Mouse (Mus musculus): Measurements from ENCODE around the gene Tmem143. TPM values are rescaled to one million over a fixed set of nuclear protein-coding genes. Genes with fewer than 3 reads are reported as not detected.
"Not testable (repeated sequence)": the region's sequence is repeated elsewhere in the genome, so short reads cannot be mapped to it uniquely, and the experiment has no call there.

The Tmem143 gene
- total RNA-seq, 2 experiments from 2014 or later, result 21.8 to 22.3 TPM

- Histone ChIP-seq H3K4me3 (no peak overlapping the region), H3K27ac (no peak overlapping the region)
- no peak for TF ChIP-seq CTCF (IDR thresholded peaks at IDR 0.05)
- no peak for DNase-seq (ENCODE audit: extremely low spot score in 1 of 2, low spot score in 2 of 2)
- intact Hi-C loops (cut with DNase I), result no loop called here
Measured at GRCm38 (mm10) chr7:45928626-45929295, 32.0 kb downstream of the Tmem143 start.

- TF ChIP-seq CTCF (IDR thresholded peaks at IDR 0.05), result peak; percentile 35
- intact Hi-C loops (cut with DNase I), result no loop called here
- H3K27ac ChIP-seq, result no peak overlapping the region
- no peak for DNase-seq (ENCODE audit: extremely low spot score in 1 of 2, low spot score in 2 of 2)
- H3K4me3 ChIP-seq, result no peak overlapping the region
Measured at GRCm38 (mm10) chr7:45929688-45930087, 32.9 kb downstream of the Tmem143 start.

- H3K4me3 ChIP-seq; H3K27ac ChIP-seq; DNase-seq (ENCODE audit: extremely low spot score in 1 of 2, low spot score in 2 of 2): not testable (repeated sequence)
- intact Hi-C loops (cut with DNase I), result loop anchor here (2.0 kb wide), 1 partner anchor 195 kb away; no protein-coding TSS in a partner anchor
Measured at GRCm38 (mm10) chr7:45933766-45934165, 37.0 kb downstream of the Tmem143 start.

- intact Hi-C loops (cut with DNase I), result loop anchor here (1.0 to 5.0 kb wide), 3 partner anchors 63 to 338 kb away; partner anchors contain the start of gene Kdelr1
- TF ChIP-seq CTCF (IDR thresholded peaks at IDR 0.05), result peak; percentile 68
- Histone ChIP-seq H3K27ac (no peak overlapping the region), H3K4me3 (no peak overlapping the region)
- peak in 1 of 2 experiments; percentile 61 for DNase-seq (ENCODE audit: extremely low spot score in 1 of 2, low spot score in 2 of 2)
Measured at GRCm38 (mm10) chr7:45935114-45935513, 38.4 kb downstream of the Tmem143 start.

GRCm38 (mm10) chr7:45939836-45940235 lies 43.1 kb downstream of the Tmem143 start:
- Histone ChIP-seq H3K4me3 (no peak overlapping the region), H3K27ac (no peak overlapping the region)
- intact Hi-C loops (cut with DNase I), result loop anchor here (5.0 kb wide), 1 partner anchor 343 kb away; no protein-coding TSS in a partner anchor
- TF ChIP-seq CTCF (IDR thresholded peaks at IDR 0.05), result no peak
- no peak for DNase-seq (ENCODE audit: extremely low spot score in 1 of 2, low spot score in 2 of 2)

- no peak overlapping the region for H3K4me3 ChIP-seq
- no peak for DNase-seq (ENCODE audit: extremely low spot score in 1 of 2, low spot score in 2 of 2)
- intact Hi-C loops (cut with DNase I), result loop anchor here (2.0 kb wide), 1 partner anchor 67 kb away; no protein-coding TSS in a partner anchor
- TF ChIP-seq CTCF (IDR thresholded peaks at IDR 0.05), result no peak
- H3K27ac ChIP-seq, result no peak overlapping the region
Measured at GRCm38 (mm10) chr7:45941986-45942385, 45.2 kb downstream of the Tmem143 start.

GRCm38 (mm10) chr7:45943280-45943679 lies 46.5 kb downstream of the Tmem143 start:
- TF ChIP-seq CTCF (IDR thresholded peaks at IDR 0.05), result peak; percentile 55
- not testable (repeated sequence) for DNase-seq (ENCODE audit: extremely low spot score in 1 of 2, low spot score in 2 of 2); H3K27ac ChIP-seq; H3K4me3 ChIP-seq
- intact Hi-C loops (cut with DNase I), result loop anchor here (2.0 kb wide), 1 partner anchor 66 kb away; no protein-coding TSS in a partner anchor

- H3K27ac ChIP-seq, result no peak overlapping the region
- DNase-seq (ENCODE audit: extremely low spot score in 1 of 2, low spot score in 2 of 2), result no peak
- TF ChIP-seq CTCF (IDR thresholded peaks at IDR 0.05), result no peak
- intact Hi-C loops (cut with DNase I), result no loop called here
- H3K4me3 ChIP-seq, result no peak overlapping the region
Measured at GRCm38 (mm10) chr7:45949061-45949460, 52.3 kb downstream of the Tmem143 start.

- no peak for DNase-seq (ENCODE audit: extremely low spot score in 1 of 2, low spot score in 2 of 2)
- TF ChIP-seq CTCF (IDR thresholded peaks at IDR 0.05), result no peak
- intact Hi-C loops (cut with DNase I), result no loop called here
- no peak overlapping the region for H3K27ac ChIP-seq
- H3K4me3 ChIP-seq, result no peak overlapping the region
Measured at GRCm38 (mm10) chr7:45956611-45957010, 59.9 kb downstream of the Tmem143 start.

Other genes with a start within 250 kb of the Tmem143 start
- under 1 TPM in 1 of 2 experiments, not detected in 1; 0.11 TPM for gene Fut2, start 230.5 kb upstream of the Tmem143 start, total RNA-seq (2021)
- 1 to 10 TPM; 6.4 to 6.9 TPM for gene Ntn5, start 212.9 kb upstream of the Tmem143 start, total RNA-seq (2021)
- 1 to 10 TPM; 1.1 to 1.2 TPM for gene Sec1, start 202.5 kb upstream of the Tmem143 start, total RNA-seq (2021)
- 100 to 1,000 TPM; 211 to 244 TPM for gene Car11, start 197.1 kb upstream of the Tmem143 start, total RNA-seq (2021)
- 100 to 1,000 TPM in 1 of 2 experiments, 10 to 100 TPM in 1; 60.3 to 104 TPM for gene Dbp, start 191.9 kb upstream of the Tmem143 start, total RNA-seq (2021)
- gene Rpl18, start 181.5 kb upstream of the Tmem143 start, total RNA-seq (2021), result 100 to 1,000 TPM; 318 to 325 TPM
- 10 to 100 TPM; 30.8 to 34.4 TPM for gene Sphk2, start 178.9 kb upstream of the Tmem143 start, total RNA-seq (2021)
- under 1 TPM; 0.37 to 0.41 TPM for gene Fam83e, start 175.7 kb upstream of the Tmem143 start, total RNA-seq (2021)
- not detected for gene Spaca4, start 171.1 kb upstream of the Tmem143 start, total RNA-seq (2021)
- gene Lmtk3, start 113.2 kb upstream of the Tmem143 start, total RNA-seq (2021), result 100 to 1,000 TPM; 258 to 279 TPM
- 10 to 100 TPM; 11.3 to 13.6 TPM for gene Sult2b1, start 112.3 kb upstream of the Tmem143 start, total RNA-seq (2021)
- 100 to 1,000 TPM; 172 to 185 TPM for gene Cyth2, start 82.4 kb upstream of the Tmem143 start, total RNA-seq (2021)
- 1 to 10 TPM; 2.3 to 2.5 TPM for gene Kcnj14, start 72.2 kb upstream of the Tmem143 start, total RNA-seq (2021)
- gene Grwd1, start 66.0 kb upstream of the Tmem143 start, total RNA-seq (2021), result 10 to 100 TPM; 17.9 to 22.1 TPM
- gene Kdelr1, start 24.2 kb upstream of the Tmem143 start, total RNA-seq (2021), result 10 to 100 TPM; 67.4 to 75.4 TPM
- gene Grin2d, start 18.6 kb upstream of the Tmem143 start, total RNA-seq (2021), result 10 to 100 TPM; 13.4 to 14.7 TPM
- not detected for gene Syngr4, start 227 bp upstream of the Tmem143 start, total RNA-seq (2021)
- gene Emp3, start 24.5 kb downstream of the Tmem143 start, total RNA-seq (2021), result 1 to 10 TPM; 3.1 to 8.7 TPM
- 1 to 10 TPM; 2.3 TPM for gene Ccdc114, start 27.1 kb downstream of the Tmem143 start, total RNA-seq (2021)
- 1 to 10 TPM; 1.4 to 2.1 TPM for gene Abcc6, start 133.4 kb downstream of the Tmem143 start, total RNA-seq (2021)
- gene Nomo1, start 136.8 kb downstream of the Tmem143 start, total RNA-seq (2021), result 100 to 1,000 TPM; 102 to 105 TPM
- 10 to 100 TPM; 41.0 to 45.4 TPM for gene Kcnj11, start 203.8 kb downstream of the Tmem143 start, total RNA-seq (2021)

Measured in left cerebral cortex, adult 2 months (tissue).